Mouse (Mus musculus): ENCODE measurements around the gene Uqcr11. TPM values are rescaled to one million over a fixed set of nuclear protein-coding genes. Genes with fewer than 3 reads are reported as not detected.

Gene Uqcr11
- polyA plus RNA-seq, 1 experiment from 2014 or later: 890 TPM

- H3K4me2 ChIP-seq (replicated peaks): no peak overlapping the region
- no peaks in the 10 kb centered on the region for H3K9me3 ChIP-seq
- H3K4me1 ChIP-seq (replicated peaks): peaks cover 34% of the 10 kb centered on the region
- WGBS: 96% methylated on average over 3 of the region's 3 CpGs
- H3K4me3 ChIP-seq (replicated peaks): no peak overlapping the region
- H3K27me3 ChIP-seq (replicated peaks): no peaks in the 10 kb centered on the region
- peaks cover 71% of the 10 kb centered on the region for H3K36me3 ChIP-seq
- ATAC-seq: no peak
- H3K27ac ChIP-seq: no peak overlapping the region
- H3K9ac ChIP-seq: no peak overlapping the region
Measured at GRCm38 (mm10) chr10:80425041-80425440, 18.4 kb upstream of the Uqcr11 start.

GRCm38 (mm10) chr10:80423562-80423961 is 16.9 kb upstream of the Uqcr11 start:
- H3K9ac ChIP-seq: no peak overlapping the region
- H3K9me3 ChIP-seq: no peaks in the 10 kb centered on the region
- H3K4me1 ChIP-seq (replicated peaks): peaks cover 49% of the 10 kb centered on the region
- H3K4me2 ChIP-seq (replicated peaks): no peak overlapping the region
- ATAC-seq: peak; percentile 72
- peaks cover 73% of the 10 kb centered on the region for H3K36me3 ChIP-seq
- H3K27me3 ChIP-seq (replicated peaks): no peaks in the 10 kb centered on the region
- H3K4me3 ChIP-seq (replicated peaks): no peak overlapping the region
- WGBS: 44% methylated on average over 4 of the region's 4 CpGs
- peak overlapping the region; percentile 56 for H3K27ac ChIP-seq

- peaks cover 52% of the 10 kb centered on the region for H3K4me1 ChIP-seq (replicated peaks)
- peak overlapping the region; percentile 43 for H3K4me2 ChIP-seq (replicated peaks)
- H3K9ac ChIP-seq: no peak overlapping the region
- H3K27ac ChIP-seq: peak overlapping the region; percentile 48; the same call in 1 of the 2 replicates
- no peaks in the 10 kb centered on the region for H3K27me3 ChIP-seq (replicated peaks)
- peak; percentile 68 for ATAC-seq
- 69% methylated on average over 9 of the region's 9 CpGs for WGBS
- no peaks in the 10 kb centered on the region for H3K9me3 ChIP-seq
- no peak overlapping the region for H3K4me3 ChIP-seq (replicated peaks)
- H3K36me3 ChIP-seq: peaks cover 69% of the 10 kb centered on the region
Measured at GRCm38 (mm10) chr10:80421651-80422472, 15.2 kb upstream of the Uqcr11 start.

GRCm38 (mm10) chr10:80421208-80421607 is 14.6 kb upstream of the Uqcr11 start:
- no peaks in the 10 kb centered on the region for H3K9me3 ChIP-seq
- H3K27ac ChIP-seq: peak overlapping the region; percentile 48; the same call in 1 of the 2 replicates
- H3K9ac ChIP-seq: 0 out of 2 replicates have a peak overlapping the region, but pooled peaks have one; percentile 5
- H3K27me3 ChIP-seq (replicated peaks): no peaks in the 10 kb centered on the region
- no peak overlapping the region for H3K4me3 ChIP-seq (replicated peaks)
- peaks cover 52% of the 10 kb centered on the region for H3K4me1 ChIP-seq (replicated peaks)
- no peak for ATAC-seq
- peaks cover 69% of the 10 kb centered on the region for H3K36me3 ChIP-seq
- 91% methylated on average over 8 of the region's 8 CpGs for WGBS
- H3K4me2 ChIP-seq (replicated peaks): peak overlapping the region; percentile 26; the same call in 1 of the 2 replicates

DNA sequence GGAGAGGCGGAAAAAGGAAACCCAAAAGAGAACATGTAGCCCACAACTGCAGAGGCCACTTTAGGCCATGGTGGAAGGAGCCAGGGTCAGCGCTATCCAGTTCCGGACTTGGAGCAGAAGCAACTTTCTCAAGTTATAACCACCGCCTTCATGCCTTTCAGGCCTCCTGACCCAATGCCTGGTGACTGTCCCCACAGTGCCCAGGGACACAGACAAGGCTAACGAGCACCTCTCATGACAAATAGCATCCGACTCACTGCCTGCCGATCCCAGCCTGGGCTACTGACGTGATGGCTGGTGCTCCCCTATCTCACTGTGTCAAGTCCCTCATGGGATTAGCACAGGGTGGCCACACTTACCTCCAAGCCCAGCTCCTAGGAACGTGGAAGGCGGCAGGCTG is 14.1 kb upstream of the Uqcr11 start:
- H3K27me3 ChIP-seq (replicated peaks): no peaks in the 10 kb centered on the region
- 0 out of 2 replicates have a peak overlapping the region, but pooled peaks have one; percentile 26 for H3K4me2 ChIP-seq (replicated peaks)
- no peak overlapping the region for H3K4me3 ChIP-seq (replicated peaks)
- 0 out of 2 replicates have a peak overlapping the region, but pooled peaks have one; percentile 5 for H3K9ac ChIP-seq
- peaks cover 69% of the 10 kb centered on the region for H3K36me3 ChIP-seq
- 0 out of 2 replicates have a peak overlapping the region, but pooled peaks have one; percentile 48 for H3K27ac ChIP-seq
- peaks cover 52% of the 10 kb centered on the region for H3K4me1 ChIP-seq (replicated peaks)
- WGBS: 92% methylated on average over 10 of the region's 10 CpGs
- no peaks in the 10 kb centered on the region for H3K9me3 ChIP-seq
- ATAC-seq: no peak

DNA sequence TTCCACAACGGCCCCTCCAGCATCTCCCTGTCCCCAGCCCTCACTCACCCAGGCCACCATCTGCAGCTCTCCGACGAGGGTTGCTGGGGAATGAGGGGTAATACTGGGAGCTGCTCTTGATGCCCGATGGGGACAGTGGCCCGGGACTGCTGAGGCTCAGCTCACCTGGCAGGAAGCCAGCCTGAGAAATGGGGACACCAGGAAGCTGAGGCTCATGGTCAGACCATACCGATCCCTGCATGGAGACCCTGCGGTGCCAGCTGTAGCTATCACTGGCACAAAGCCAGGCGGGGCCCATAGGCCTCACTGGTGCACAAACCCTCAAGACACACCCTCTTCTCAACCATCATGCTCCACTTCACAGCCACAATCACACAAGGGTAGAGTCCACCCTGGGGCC is 12.8 kb upstream of the Uqcr11 start:
- Histone ChIP-seq H3K9ac (peak overlapping the region; percentile 13; the same call in 1 of the 2 replicates), H3K27ac (peak overlapping the region; percentile 76), H3K4me2 (replicated peaks) (peak overlapping the region; percentile 17), H3K27me3 (replicated peaks) (no peaks in the 10 kb centered on the region), H3K36me3 (peaks cover 70% of the 10 kb centered on the region), H3K4me3 (replicated peaks) (no peak overlapping the region), H3K9me3 (no peaks in the 10 kb centered on the region), H3K4me1 (replicated peaks) (peaks cover 48% of the 10 kb centered on the region)
- ATAC-seq: peak; percentile 55
- 69% methylated on average over 8 of the region's 8 CpGs for WGBS

GRCm38 (mm10) chr10:80418311-80418710 is 11.7 kb upstream of the Uqcr11 start:
- H3K4me3 ChIP-seq (replicated peaks): no peak overlapping the region
- peaks cover 43% of the 10 kb centered on the region for H3K4me1 ChIP-seq (replicated peaks)
- no peaks in the 10 kb centered on the region for H3K27me3 ChIP-seq (replicated peaks)
- peak overlapping the region; percentile 76; the same call in 1 of the 2 replicates for H3K27ac ChIP-seq
- H3K9me3 ChIP-seq: no peaks in the 10 kb centered on the region
- peak; percentile 63 for ATAC-seq
- H3K36me3 ChIP-seq: peaks cover 77% of the 10 kb centered on the region
- no peak overlapping the region for H3K9ac ChIP-seq
- WGBS: 41% methylated on average over 3 of the region's 3 CpGs
- no peak overlapping the region for H3K4me2 ChIP-seq (replicated peaks)

- Histone ChIP-seq H3K9me3 (no peaks in the 10 kb centered on the region), H3K36me3 (peaks cover 81% of the 10 kb centered on the region), H3K9ac (no peak overlapping the region), H3K4me2 (replicated peaks) (no peak overlapping the region), H3K27ac (no peak overlapping the region), H3K4me1 (replicated peaks) (peaks cover 40% of the 10 kb centered on the region), H3K27me3 (replicated peaks) (no peaks in the 10 kb centered on the region), H3K4me3 (replicated peaks) (no peak overlapping the region)
- WGBS: 100% methylated on average over 1 of the region's 1 CpGs
- ATAC-seq: 0 out of 2 replicates have a peak, but pooled peaks have one; percentile 5
Measured at GRCm38 (mm10) chr10:80417841-80418240, 11.2 kb upstream of the Uqcr11 start.

- Histone ChIP-seq H3K36me3 (peaks cover 86% of the 10 kb centered on the region), H3K27me3 (replicated peaks) (no peaks in the 10 kb centered on the region), H3K4me3 (replicated peaks) (no peak overlapping the region), H3K9ac (no peak overlapping the region), H3K9me3 (no peaks in the 10 kb centered on the region), H3K27ac (0 out of 2 replicates have a peak overlapping the region, but pooled peaks have one; percentile 2), H3K4me2 (replicated peaks) (no peak overlapping the region), H3K4me1 (replicated peaks) (peaks cover 40% of the 10 kb centered on the region)
- no peak for ATAC-seq
- 86% methylated on average over 10 of the region's 10 CpGs for WGBS
Measured at GRCm38 (mm10) chr10:80417371-80417770, 10.7 kb upstream of the Uqcr11 start.

DNA sequence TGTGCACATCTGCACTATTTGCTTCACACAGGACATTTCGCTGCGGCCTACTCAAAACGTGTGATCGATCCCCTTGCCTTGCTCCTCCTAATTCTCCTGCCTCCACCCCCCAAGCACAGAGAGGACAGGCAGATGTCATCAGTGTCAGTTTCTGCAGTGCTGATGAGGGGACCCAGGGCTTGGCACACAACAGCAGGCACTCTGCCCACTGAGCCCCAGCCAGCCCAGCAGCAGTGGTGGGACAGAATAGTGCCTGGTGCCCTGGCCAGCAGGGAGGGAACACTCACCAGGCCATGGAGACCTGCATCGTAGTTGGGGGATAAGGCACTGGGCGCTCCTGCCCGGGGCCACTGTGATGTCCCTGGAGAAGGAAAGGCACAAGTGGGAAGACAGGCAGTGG is 8.9 kb upstream of the Uqcr11 start:
- H3K36me3 ChIP-seq: peaks cover 88% of the 10 kb centered on the region
- no peak overlapping the region for H3K9ac ChIP-seq
- H3K27ac ChIP-seq: no peak overlapping the region
- peaks cover 23% of the 10 kb centered on the region for H3K4me1 ChIP-seq (replicated peaks)
- no peak overlapping the region for H3K4me3 ChIP-seq (replicated peaks)
- H3K9me3 ChIP-seq: no peaks in the 10 kb centered on the region
- ATAC-seq: no peak
- WGBS: 91% methylated on average over 7 of the region's 7 CpGs
- no peaks in the 10 kb centered on the region for H3K27me3 ChIP-seq (replicated peaks)
- H3K4me2 ChIP-seq (replicated peaks): no peak overlapping the region

- H3K27ac ChIP-seq: no peak overlapping the region
- H3K36me3 ChIP-seq: peaks cover 79% of the 10 kb centered on the region
- no peak overlapping the region for H3K4me3 ChIP-seq (replicated peaks)
- H3K4me2 ChIP-seq (replicated peaks): no peak overlapping the region
- H3K9ac ChIP-seq: no peak overlapping the region
- H3K4me1 ChIP-seq (replicated peaks): peaks cover under 1% of the 10 kb centered on the region; the same call in 1 of the 2 replicates
- WGBS: 81% methylated on average over 44 of the region's 44 CpGs
- H3K27me3 ChIP-seq (replicated peaks): no peaks in the 10 kb centered on the region
- ATAC-seq: no peak
- H3K9me3 ChIP-seq: no peaks in the 10 kb centered on the region
Measured at GRCm38 (mm10) chr10:80412656-80413541, 6.3 kb upstream of the Uqcr11 start.

DNA sequence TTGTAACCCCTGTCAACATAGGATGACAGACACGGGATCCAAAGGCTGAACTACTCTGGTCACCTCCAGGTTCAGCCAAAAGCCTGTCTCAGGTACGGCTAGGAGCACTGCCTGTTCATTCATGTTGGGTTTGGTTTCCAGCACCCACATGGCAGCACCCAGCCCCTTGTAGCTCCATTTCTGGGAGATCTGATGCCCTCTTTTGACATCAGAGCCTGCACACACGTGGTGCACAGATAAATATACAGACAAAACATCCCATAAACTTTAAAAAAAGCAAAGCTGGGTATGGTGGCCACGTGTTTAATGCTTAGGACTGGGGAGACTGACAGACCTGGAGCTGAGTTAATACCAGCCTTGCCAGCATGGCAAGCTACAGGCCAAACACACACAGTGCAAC is 1.3 kb upstream of the Uqcr11 start:
- Histone ChIP-seq H3K4me1 (replicated peaks) (peaks cover 23% of the 10 kb centered on the region), H3K4me3 (replicated peaks) (no peak overlapping the region), H3K36me3 (peaks cover 48% of the 10 kb centered on the region), H3K4me2 (replicated peaks) (0 out of 2 replicates have a peak overlapping the region, but pooled peaks have one; percentile 85), H3K27ac (0 out of 2 replicates have a peak overlapping the region, but pooled peaks have one; percentile 81), H3K27me3 (replicated peaks) (no peaks in the 10 kb centered on the region), H3K9me3 (no peaks in the 10 kb centered on the region), H3K9ac (no peak overlapping the region)
- WGBS: 37% methylated on average over 4 of the region's 4 CpGs
- no peak for ATAC-seq

Data from intestine, embryonic 15.5 days (tissue).